13 mouse cellular contexts compared by ENCODE assay signal in the genomic region with DNA sequence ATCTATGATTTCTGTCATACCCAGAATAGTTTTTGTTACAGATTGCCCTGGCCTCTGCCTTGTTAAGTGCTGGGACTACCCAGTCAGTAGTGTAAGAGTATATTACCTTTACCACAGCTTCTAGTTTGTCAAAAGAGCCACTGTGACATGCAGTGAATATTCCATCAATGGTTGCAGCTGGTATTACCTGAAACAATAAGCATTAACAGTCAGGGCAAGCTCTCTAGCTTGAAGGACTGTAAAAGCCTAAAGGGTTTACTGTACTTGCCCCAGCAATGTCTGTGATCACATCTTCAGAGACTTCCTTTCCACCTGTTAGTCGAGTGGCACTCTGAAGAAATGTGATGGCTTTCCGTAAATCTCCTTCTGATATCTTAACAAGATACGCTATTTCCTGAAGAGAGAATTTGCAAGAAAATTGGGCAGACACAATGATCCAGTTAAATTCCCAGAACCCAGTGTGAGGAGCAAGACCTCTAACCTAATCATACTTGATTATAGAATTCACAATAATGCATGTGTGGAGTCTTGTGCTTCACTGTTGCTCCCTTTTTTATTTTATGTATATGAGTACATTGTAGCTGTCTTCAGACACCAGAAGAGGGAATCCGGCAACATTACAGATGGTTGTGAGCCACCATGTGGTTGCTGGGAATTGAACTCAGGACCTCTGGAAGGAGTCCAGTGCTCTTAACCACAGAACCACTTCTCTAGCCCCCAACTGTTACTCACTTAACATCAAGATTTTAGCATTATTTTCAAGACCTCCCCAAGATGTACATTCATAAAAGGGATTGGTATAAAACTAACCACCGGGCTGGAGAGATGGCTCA. TPM values are rescaled to one million over a fixed set of nuclear protein-coding genes. Genes with fewer than 3 reads are reported as not detected.
DNase-seq lines count a peak whose midpoint lies in the region; ATAC-seq lines count a peak whose summit lies in the region.
"Had no signal": no experiment of that assay in that cellular context is flagged by ENCODE, and none has a peak within 500 bp of the region (broad histone marks: within the 10 kb centered on the region; RNA-seq: fewer than 3 reads in every experiment).

No protein-coding gene starts in this region.

- H3K9ac ChIP-seq in forebrain, embryonic 11.5 days (ENCODE audit: low read length) = no peak overlapping the region
- no peak overlapping the region for H3K9ac ChIP-seq in neural tube, embryonic 15.5 days (replicated peaks)
- H3K9ac ChIP-seq in limb, embryonic 13.5 days = no peak overlapping the region

- peaks cover 3% of the 10 kb centered on the region for H3K36me3 ChIP-seq in forebrain, embryonic 11.5 days (ENCODE audit: control insufficient read depth, insufficient read depth, low read length)
- peaks cover 95% of the 10 kb centered on the region for H3K36me3 ChIP-seq in forebrain, embryonic 10.5 days (replicated peaks)
- peaks cover 40% of the 10 kb centered on the region for H3K36me3 ChIP-seq in neural tube, embryonic 15.5 days
- H3K36me3 ChIP-seq in limb, embryonic 13.5 days = peaks cover 71% of the 10 kb centered on the region

- peak; percentile 45; the same call in 1 of the 2 replicates for ATAC-seq in forebrain, embryonic 11.5 days (replicated peaks; ENCODE audit: low FRiP score)
- ATAC-seq in neural tube, embryonic 15.5 days (ENCODE audit: low FRiP score) = no peak
- peak; percentile 28 for ATAC-seq in limb, embryonic 13.5 days (ENCODE audit: low FRiP score, low read depth)

- H3K9me3 ChIP-seq in forebrain, embryonic 11.5 days (ENCODE audit: control insufficient read depth, low read length) = no peaks in the 10 kb centered on the region
- H3K9me3 ChIP-seq in forebrain, embryonic 10.5 days = no peaks in the 10 kb centered on the region
- H3K9me3 ChIP-seq in neural tube, embryonic 15.5 days (replicated peaks) = no peaks in the 10 kb centered on the region
- H3K9me3 ChIP-seq in limb, embryonic 13.5 days = no peaks in the 10 kb centered on the region

- no peak overlapping the region for H3K4me3 ChIP-seq in forebrain, embryonic 11.5 days (ENCODE audit: low read depth, low read length)
- H3K4me3 ChIP-seq in forebrain, embryonic 10.5 days = no peak overlapping the region
- no peak overlapping the region for H3K4me3 ChIP-seq in neural tube, embryonic 15.5 days (replicated peaks)
- H3K4me3 ChIP-seq in limb, embryonic 13.5 days = no peak overlapping the region

- 68% methylated on average over 5 of the region's 5 CpGs for WGBS in forebrain, embryonic 11.5 days
- 76% methylated on average over 5 of the region's 5 CpGs for WGBS in forebrain, embryonic 10.5 days
- 67% methylated on average over 5 of the region's 5 CpGs for WGBS in neural tube, embryonic 15.5 days
- WGBS in limb, embryonic 13.5 days = 67% methylated on average over 5 of the region's 5 CpGs

- H3K27me3 ChIP-seq in forebrain, embryonic 11.5 days (ENCODE audit: control insufficient read depth, insufficient read depth, low read length) = no peaks in the 10 kb centered on the region
- H3K27me3 ChIP-seq in forebrain, embryonic 10.5 days (ENCODE audit: poor library complexity, severe bottlenecking) = no peaks in the 10 kb centered on the region
- H3K27me3 ChIP-seq in neural tube, embryonic 15.5 days (replicated peaks) = no peaks in the 10 kb centered on the region
- H3K27me3 ChIP-seq in limb, embryonic 13.5 days = no peaks in the 10 kb centered on the region

- peaks cover under 1% of the 10 kb centered on the region; the same call in 1 of the 2 replicates for H3K4me1 ChIP-seq in forebrain, embryonic 11.5 days (replicated peaks; ENCODE audit: control insufficient read depth, insufficient read depth, low read length)
- H3K4me1 ChIP-seq in forebrain, embryonic 10.5 days = peaks cover 21% of the 10 kb centered on the region
- H3K4me1 ChIP-seq in neural tube, embryonic 15.5 days = peaks cover 31% of the 10 kb centered on the region
- H3K4me1 ChIP-seq in limb, embryonic 13.5 days = peaks cover 25% of the 10 kb centered on the region

- no peak overlapping the region for H3K27ac ChIP-seq in forebrain, embryonic 11.5 days (ENCODE audit: low read depth, low read length)
- H3K27ac ChIP-seq in forebrain, embryonic 10.5 days = no peak overlapping the region
- no peak overlapping the region for H3K27ac ChIP-seq in neural tube, embryonic 15.5 days (replicated peaks)
- no peak overlapping the region for H3K27ac ChIP-seq in limb, embryonic 13.5 days

- no peak for DNase-seq in forebrain, embryonic 11.5 days (ENCODE audit: low spot score)
- no peak for DNase-seq in forebrain, embryonic 10.5 days (ENCODE audit: extremely low spot score, low spot score)
- peak; percentile 21 for DNase-seq in neural tube, embryonic 10.5 days (ENCODE audit: extremely low spot score, low spot score)
- no peak for DNase-seq in thymus, postnatal 10 days (ENCODE audit: low spot score in 2 of 2)
- no peak for DNase-seq in cerebellum, postnatal 10 days
- no peak for DNase-seq in heart, adult 8-10 months (ENCODE audit: low spot score)
- DNase-seq: adrenal gland, postnatal 25 days; heart, adult 18-20 months; kidney, postnatal 14 days; left cerebral cortex, postnatal 4 days; right cerebral cortex, postnatal 4 days had no signal

- H3K4me2 ChIP-seq in forebrain, embryonic 11.5 days (ENCODE audit: low read depth, low read length, severe bottlenecking) = no peak overlapping the region
- no peak overlapping the region for H3K4me2 ChIP-seq in neural tube, embryonic 15.5 days
- H3K4me2 ChIP-seq in limb, embryonic 13.5 days (replicated peaks) = no peak overlapping the region

RNA-seq across cellular contexts. Expression of a gene that starts 7.3 kb away (rescaled TPM):
- 204 TPM in 2 replicates for polyA plus RNA-seq in forebrain, embryonic 11.5 days (2014; fragmentation: Nextera tagmentation; extraction: Ambion mirVana)
- polyA plus RNA-seq in forebrain, embryonic 10.5 days (2016; fragmentation: Nextera tagmentation; extraction: Ambion mirVana) = 170 and 175 TPM in 2 replicates
- 347 and 374 TPM in 2 replicates for polyA plus RNA-seq in neural tube, embryonic 15.5 days (2015; fragmentation: Nextera tagmentation; extraction: Ambion mirVana)
- polyA plus RNA-seq in limb, embryonic 13.5 days (2015; fragmentation: Nextera tagmentation; extraction: Ambion mirVana) = 249 and 265 TPM in 2 replicates
- total RNA-seq in heart, adult 8-10 months (2022) = 100 to 1,000 TPM; 355 to 426 (median 380) TPM

RNA-seq across cellular contexts. Expression of a gene that starts 13.0 kb away (rescaled TPM):
- 212 and 239 TPM in 2 replicates for polyA plus RNA-seq in forebrain, embryonic 11.5 days (2014; fragmentation: Nextera tagmentation; extraction: Ambion mirVana)
- 257 and 263 TPM in 2 replicates for polyA plus RNA-seq in forebrain, embryonic 10.5 days (2016; fragmentation: Nextera tagmentation; extraction: Ambion mirVana)
- 35.3 and 56.6 TPM in 2 replicates for polyA plus RNA-seq in neural tube, embryonic 15.5 days (2015; fragmentation: Nextera tagmentation; extraction: Ambion mirVana)
- 136 TPM in 2 replicates for polyA plus RNA-seq in limb, embryonic 13.5 days (2015; fragmentation: Nextera tagmentation; extraction: Ambion mirVana)
- 10 to 100 TPM in 1 of 4 experiments, 1 to 10 TPM in 3; 6.7 to 11.0 (median 7.6) TPM for total RNA-seq in heart, adult 8-10 months (2022)

RNA-seq across cellular contexts. Expression of a gene that starts 31.8 kb away (rescaled TPM):
- not detected in 2 replicates for polyA plus RNA-seq in forebrain, embryonic 11.5 days (2014; fragmentation: Nextera tagmentation; extraction: Ambion mirVana)
- not detected in 2 replicates for polyA plus RNA-seq in forebrain, embryonic 10.5 days (2016; fragmentation: Nextera tagmentation; extraction: Ambion mirVana)
- 0.24 and 0.42 TPM in 2 replicates for polyA plus RNA-seq in neural tube, embryonic 15.5 days (2015; fragmentation: Nextera tagmentation; extraction: Ambion mirVana)
- polyA plus RNA-seq in limb, embryonic 13.5 days (2015; fragmentation: Nextera tagmentation; extraction: Ambion mirVana) = 0.11 TPM in 1 of 2 replicates, not detected in the other
- total RNA-seq in heart, adult 8-10 months (2022) = 1 to 10 TPM; 2.5 to 6.3 (median 3.5) TPM
- total RNA-seq: left cerebral cortex, postnatal 4 days had no signal

RNA-seq across cellular contexts. Expression of a gene that starts 56.9 kb away (rescaled TPM):
- polyA plus RNA-seq in forebrain, embryonic 11.5 days (2014; fragmentation: Nextera tagmentation; extraction: Ambion mirVana) = not detected in 2 replicates
- not detected in 2 replicates for polyA plus RNA-seq in forebrain, embryonic 10.5 days (2016; fragmentation: Nextera tagmentation; extraction: Ambion mirVana)
- 0.47 and 0.49 TPM in 2 replicates for polyA plus RNA-seq in neural tube, embryonic 15.5 days (2015; fragmentation: Nextera tagmentation; extraction: Ambion mirVana)
- 0.15 and 1.1 TPM in 2 replicates for polyA plus RNA-seq in limb, embryonic 13.5 days (2015; fragmentation: Nextera tagmentation; extraction: Ambion mirVana)
- not detected for total RNA-seq in heart, adult 8-10 months (2022)
- total RNA-seq: heart, adult 18-20 months; left cerebral cortex, postnatal 4 days had no signal
